In genomic region chr16:35054432-35055193, GRCm38 (mm10) we compare ENCODE assay signal across 14 mouse cellular contexts. TPM values are rescaled to one million over a fixed set of nuclear protein-coding genes. Genes with fewer than 3 reads are reported as not detected.
DNase-seq lines count a peak whose midpoint lies in the region; ATAC-seq and TF ChIP-seq lines count a peak whose summit lies in the region.
"Had no signal": no experiment of that assay in that cellular context is flagged by ENCODE, and none has a peak within 500 bp of the region (broad histone marks: within the 10 kb centered on the region; RNA-seq: fewer than 3 reads in every experiment).

No protein-coding gene starts in this region.

- peak; percentile 77 for TF ChIP-seq EP300 in CH12.LX (IDR thresholded peaks at IDR 0.05; ENCODE audit: low read length)

- TF ChIP-seq RAD21 in CH12.LX (IDR thresholded peaks at IDR 0.05; ENCODE audit: low read depth, low read length): no peak

- in situ Hi-C loops in CH12.LX (cut with MboI; ENCODE audit: low pct_ligation_motif_present, low pct_unique_long_range_greater_than_20kb, low sequenced_read_pairs): no loop called here

- H3K27me3 ChIP-seq in CH12.LX (replicated peaks): no peaks in the 10 kb centered on the region
- H3K27me3 ChIP-seq: heart, embryonic 15.5 days; limb, embryonic 15.5 days had no signal

- TF ChIP-seq CTCF in CH12.LX (conservative IDR thresholded peaks at IDR 0.05 in 1 of 2, IDR thresholded peaks at IDR 0.05 in 1 of 2; ENCODE audit: low read depth in 2 of 2, low read length in 2 of 2): no peak

- dilution Hi-C loops in CH12.LX (cut with MboI; ENCODE audit: extremely low pct_ligation_motif_present, extremely low pct_unique_long_range_greater_than_20kb, low sequenced_read_pairs): no loop called here

- WGBS in macrophage (ENCODE audit: missing documents): 70% methylated on average over 7 of the region's 8 CpGs

- H3K36me3 ChIP-seq in CH12.LX (replicated peaks in 1 of 2; ENCODE audit: control insufficient read depth in 1 of 2, insufficient read depth in 1 of 2, low read length in 1 of 2) (peaks cover 31 to 73% of the 10 kb centered on the region in 2 experiments), macrophage (ENCODE audit: inconsistent target) (no peaks in the 10 kb centered on the region)
- H3K36me3 ChIP-seq: heart, embryonic 15.5 days; limb, embryonic 15.5 days had no signal

- no peaks in the 10 kb centered on the region for H3K9me3 ChIP-seq in CH12.LX (replicated peaks; ENCODE audit: low read length)
- H3K9me3 ChIP-seq: forebrain, embryonic 10.5 days; heart, embryonic 15.5 days; limb, embryonic 15.5 days had no signal

- H3K9ac ChIP-seq in CH12.LX (ENCODE audit: insufficient read depth, low read depth): no peak overlapping the region
- H3K9ac ChIP-seq: heart, embryonic 15.5 days; hindbrain, embryonic 14.5 days; limb, embryonic 15.5 days had no signal

- H3K4me1 ChIP-seq in CH12.LX (ENCODE audit: control insufficient read depth in 1 of 2, insufficient read depth in 2 of 2): peaks cover 10 to 69% of the 10 kb centered on the region in 2 experiments
- H3K4me1 ChIP-seq: heart, embryonic 15.5 days; limb, embryonic 15.5 days had no signal

- H3K27ac ChIP-seq in CH12.LX (ENCODE audit: insufficient read depth, low read depth) (no peak overlapping the region), macrophage (peak overlapping the region; percentile 66)
- H3K27ac ChIP-seq: forebrain, embryonic 10.5 days; heart, embryonic 15.5 days; hindbrain, embryonic 14.5 days; limb, embryonic 15.5 days had no signal

- peak; percentile 50 for TF ChIP-seq POLR2A in CH12.LX (IDR thresholded peaks at IDR 0.05; ENCODE audit: low read depth, low read length)

- H3K4me3 ChIP-seq in CH12.LX (replicated peaks in 1 of 3; ENCODE audit: low read depth in 2 of 3, low read length in 2 of 3, poor library complexity in 1 of 3): peak overlapping the region in 1 of 3 experiments; percentile 24
- H3K4me3 ChIP-seq in macrophage (ENCODE audit: inconsistent target): no peak overlapping the region
- H3K4me3 ChIP-seq: forebrain, embryonic 10.5 days; heart, embryonic 15.5 days; limb, embryonic 15.5 days had no signal

- peak overlapping the region; percentile 17 for H3K4me2 ChIP-seq in CH12.LX (ENCODE audit: insufficient read depth, low read depth, poor library complexity, severe bottlenecking)
- H3K4me2 ChIP-seq: heart, embryonic 15.5 days; hindbrain, embryonic 14.5 days; limb, embryonic 15.5 days had no signal

- no peaks in the 10 kb centered on the region; the same call in 1 of the 2 replicates for H3K79me2 ChIP-seq in CH12.LX (replicated peaks; ENCODE audit: control insufficient read depth, extremely low read depth, insufficient read depth, poor library complexity, severe bottlenecking)
- no peaks in the 10 kb centered on the region for H3K79me2 ChIP-seq in macrophage (ENCODE audit: inconsistent target)

- ATAC-seq in hematopoietic stem cell, adult 5-6 weeks (replicated peaks in 1 of 2; ENCODE audit: insufficient read depth in 1 of 2, low FRiP score in 2 of 2, low TSS enrichment in 1 of 2, low read depth in 1 of 2, poor library complexity in 2 of 2, severe bottlenecking in 2 of 2): peak; percentile 70 to 79

- DNase-seq in 416B (ENCODE audit: low read depth) (peak; percentile 18), CH12.LX (ENCODE audit: extremely low read depth) (peak; percentile 94)
- no peak for DNase-seq in left cerebral cortex, adult 8-10 months (ENCODE audit: low spot score in 2 of 2)
- no peak for DNase-seq in retina, postnatal 1 day
- DNase-seq in urinary bladder, postnatal 14 days (ENCODE audit: low spot score): no peak
- DNase-seq: adrenal gland, adult 2 months; cerebellum, postnatal 10 days; kidney, adult 2 months had no signal

TF ChIP-seq in CH12.LX, 34 proteins besides CTCF, POLR2A, EP300 and RAD21:
- TF ChIP-seq MAZ (IDR thresholded peaks at IDR 0.05; ENCODE audit: low read depth, low read length) (0 out of 2 replicates have a peak, but pooled peaks have one; percentile 33), ZKSCAN1 (IDR thresholded peaks at IDR 0.05; ENCODE audit: borderline replicate concordance, low read depth, low read length) (no peak), BHLHE40 (IDR thresholded peaks at IDR 0.05; ENCODE audit: low read depth, low read length) (no peak), TBP (conservative IDR thresholded peaks at IDR 0.05; ENCODE audit: low read depth, low read length) (0 out of 2 replicates have a peak, but pooled peaks have one; percentile 48), POLR2AphosphoS2 (IDR thresholded peaks at IDR 0.05; ENCODE audit: low read depth, low read length) (no peak), MAX (IDR thresholded peaks at IDR 0.05; ENCODE audit: low read length) (peak; percentile 59), MYC (IDR thresholded peaks at IDR 0.05; ENCODE audit: low read depth, low read length) (peak; percentile 82), SIN3A (IDR thresholded peaks at IDR 0.05; ENCODE audit: low read length) (no peak), NELFE (IDR thresholded peaks at IDR 0.05; ENCODE audit: low read depth, low read length) (no peak), MEF2A (IDR thresholded peaks at IDR 0.05; ENCODE audit: borderline replicate concordance, low read depth, low read length) (peak; percentile 36; the same call in 1 of the 2 replicates), MXI1 (IDR thresholded peaks at IDR 0.05; ENCODE audit: low read depth, low read length) (peak; percentile 57; the same call in 1 of the 2 replicates), CHD1 (IDR thresholded peaks at IDR 0.05; ENCODE audit: low read depth, low read length) (no peak), IRF4 (IDR thresholded peaks at IDR 0.05; ENCODE audit: low read depth, low read length) (peak; percentile 66; the same call in 1 of the 2 replicates), NRF1 (IDR thresholded peaks at IDR 0.05; ENCODE audit: low read depth, low read length) (no peak), E2F4 (IDR thresholded peaks at IDR 0.05; ENCODE audit: insufficient replicate concordance, low read depth, low read length) (no peak), MAFK (IDR thresholded peaks at IDR 0.05; ENCODE audit: insufficient replicate concordance, low read length) (no peak), PAX5 (IDR thresholded peaks at IDR 0.05; ENCODE audit: low read length) (no peak), UBTF (IDR thresholded peaks at IDR 0.05; ENCODE audit: low read depth, low read length) (no peak), ZMIZ1 (IDR thresholded peaks at IDR 0.05; ENCODE audit: low read depth, low read length) (no peak), ETS1 (conservative IDR thresholded peaks at IDR 0.05; ENCODE audit: low read depth, low read length) (no peak; the same call in 1 of the 2 replicates), RCOR1 (conservative IDR thresholded peaks at IDR 0.05; ENCODE audit: low read depth, low read length) (no peak), CHD2 (IDR thresholded peaks at IDR 0.05; ENCODE audit: low read length) (0 out of 2 replicates have a peak, but pooled peaks have one; percentile 31), TCF12 (IDR thresholded peaks at IDR 0.05; ENCODE audit: low read depth, low read length) (peak; percentile 38; the same call in 1 of the 2 replicates), USF1 (IDR thresholded peaks at IDR 0.05; ENCODE audit: low read depth, low read length) (no peak), GABPA (IDR thresholded peaks at IDR 0.05; ENCODE audit: insufficient replicate concordance, low read depth, low read length) (no peak), HCFC1 (IDR thresholded peaks at IDR 0.05; ENCODE audit: low read depth, low read length) (no peak), JUN (IDR thresholded peaks at IDR 0.05; ENCODE audit: insufficient read depth, low read depth, low read length) (no peak), ELF1 (IDR thresholded peaks at IDR 0.05; ENCODE audit: low read depth, low read length) (peak; percentile 70), SMC3 (IDR thresholded peaks at IDR 0.05; ENCODE audit: low read depth, low read length) (no peak), USF2 (conservative IDR thresholded peaks at IDR 0.05; ENCODE audit: low read depth, low read length) (no peak)

RNA-seq across cellular contexts. Expression of gene Hacd2, which starts 32.4 kb away (rescaled TPM):
- total RNA-seq in CH12.LX (2012; rRNA removed) (33.2 and 50.3 TPM in 2 replicates), CH12.LX (2014; rRNA removed) (30.1 and 49.7 TPM in 2 replicates)
- polyA plus RNA-seq in CH12.LX (2012; ENCODE audit: insufficient read length, low read depth) (133 and 135 TPM in 2 replicates), macrophage (2018) (10.6 to 17.8 TPM (median 14.4 TPM) in 3 replicates)
- total RNA-seq in hematopoietic stem cell, adult 5-6 weeks (2017): 7.8 and 13.1 TPM in 2 replicates
- 10 to 100 TPM in 6 of 26 experiments, 1 to 10 TPM in 20; 2.1 to 26.0 (median 8.1) TPM for total RNA-seq in macrophage (2018; cell fraction: chromatin; rRNA removed)
- total RNA-seq in macrophage (2018; cell fraction: cytosol; rRNA removed): 10 to 100 TPM in 20 of 26 experiments, 1 to 10 TPM in 6; 5.4 to 16.8 (median 11.6) TPM
- total RNA-seq in macrophage (2018; cell fraction: nucleus; rRNA removed): 10 to 100 TPM in 11 of 26 experiments, 1 to 10 TPM in 15; 4.0 to 27.4 (median 8.6) TPM
- total RNA-seq in left cerebral cortex, adult 8-10 months (2022): 10 to 100 TPM; 26.1 to 37.7 (median 30.3) TPM

Comparison
In these comparisons a context has a peak if more than half of its experiments do, and no peak if none do; other contexts are left out.
1. DNase-seq: peak in 416B (single experiment) and CH12.LX (single experiment); none in left cerebral cortex, adult 8-10 months (0 of 2), retina, postnatal 1 day (single experiment) and urinary bladder, postnatal 14 days (single experiment).